Mouse (Mus musculus): ENCODE data around the gene Cactin.

GRCm38 (mm10) chr10:81287513-81288157, 33.3 kb upstream of the Cactin start:
- TF ChIP-seq CTCF (IDR thresholded peaks at IDR 0.05; ENCODE audit: control insufficient read depth, insufficient read depth, low read length) = peak; percentile 91
- no peak for TF ChIP-seq POLR2A (IDR thresholded peaks at IDR 0.05; ENCODE audit: borderline replicate concordance, control insufficient read depth, low read depth, low read length)

Measured in bone marrow, adult 2 months (tissue).